Mouse (Mus musculus): ENCODE results near the gene Osbpl2. TPM values are rescaled to one million over a fixed set of nuclear protein-coding genes. Genes with fewer than 3 reads are reported as not detected.

The Osbpl2 gene
- polyA plus RNA-seq, 1 experiment from 2014 or later = 37.4 TPM

DNA sequence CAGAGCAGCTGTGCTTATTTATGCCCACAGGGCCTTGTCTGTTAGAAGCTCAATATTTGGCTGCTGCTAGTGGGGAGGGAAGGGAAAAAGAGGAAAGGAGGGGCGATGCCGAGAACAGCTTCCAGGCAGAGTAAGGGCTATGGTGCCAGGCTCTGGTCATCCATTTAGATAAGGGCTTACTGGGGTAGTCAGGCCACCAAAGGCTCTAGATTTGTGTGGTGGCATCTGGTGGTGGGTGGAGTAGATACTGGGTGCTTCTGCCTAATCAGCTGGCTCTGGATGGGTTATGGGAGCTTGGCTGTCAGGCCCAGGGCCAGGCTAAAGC, 86.8 kb downstream of the Osbpl2 start:
- no peak for ATAC-seq (ENCODE audit: low read depth)
- DNase-seq (ENCODE audit: low spot score) = no peak
- no peaks in the 10 kb centered on the region for H3K36me3 ChIP-seq (ENCODE audit: control insufficient read depth, insufficient read depth, low read length)
- H3K27ac ChIP-seq (replicated peaks; ENCODE audit: low read depth, low read length) = no peak overlapping the region
- no peak overlapping the region for H3K4me3 ChIP-seq (ENCODE audit: low read depth, low read length)
- no peak overlapping the region for H3K9ac ChIP-seq (ENCODE audit: low read depth, low read length)
- WGBS = 75% methylated on average over 2 of the region's 2 CpGs
- H3K4me1 ChIP-seq (ENCODE audit: control insufficient read depth, insufficient read depth, low read length) = no peaks in the 10 kb centered on the region
- no peaks in the 10 kb centered on the region for H3K27me3 ChIP-seq (replicated peaks; ENCODE audit: control insufficient read depth, insufficient read depth, low read length)
- no peak overlapping the region for H3K4me2 ChIP-seq (ENCODE audit: low read depth, low read length)
- no peaks in the 10 kb centered on the region for H3K9me3 ChIP-seq (ENCODE audit: control insufficient read depth, low read length)

DNA sequence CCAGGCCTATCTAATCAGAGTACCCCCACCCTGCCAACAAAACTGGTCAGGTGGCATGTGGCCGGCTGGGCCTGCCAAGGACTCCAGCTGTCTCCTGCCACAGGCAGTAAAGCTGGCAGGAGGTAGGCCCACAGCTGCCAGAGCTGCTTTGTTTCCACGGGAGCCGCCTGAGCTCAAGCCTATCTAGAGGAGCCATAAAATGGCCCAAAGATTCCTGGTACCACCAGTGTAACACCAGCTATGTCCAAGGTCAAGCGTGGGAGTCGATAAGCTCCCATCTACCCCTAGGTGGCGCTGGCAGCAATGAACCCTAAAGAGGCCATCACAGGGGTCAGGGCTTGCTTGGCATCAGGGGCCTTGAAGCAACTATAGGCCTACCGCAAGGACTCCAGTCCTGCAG, 88.7 kb downstream of the Osbpl2 start:
- ATAC-seq (ENCODE audit: low read depth) (no peak; the same call in 1 of the 2 replicates), DNase-seq (ENCODE audit: low spot score) (no peak)
- H3K4me1 ChIP-seq (ENCODE audit: control insufficient read depth, insufficient read depth, low read length) = no peaks in the 10 kb centered on the region
- H3K9me3 ChIP-seq (ENCODE audit: control insufficient read depth, low read length) = no peaks in the 10 kb centered on the region
- no peaks in the 10 kb centered on the region for H3K27me3 ChIP-seq (replicated peaks; ENCODE audit: control insufficient read depth, insufficient read depth, low read length)
- H3K4me3 ChIP-seq (ENCODE audit: low read depth, low read length) = no peak overlapping the region
- H3K36me3 ChIP-seq (ENCODE audit: control insufficient read depth, insufficient read depth, low read length) = no peaks in the 10 kb centered on the region
- H3K27ac ChIP-seq (replicated peaks; ENCODE audit: low read depth, low read length) = no peak overlapping the region
- no peak overlapping the region for H3K4me2 ChIP-seq (ENCODE audit: low read depth, low read length)
- 74% methylated on average over 7 of the region's 7 CpGs for WGBS
- H3K9ac ChIP-seq (ENCODE audit: low read depth, low read length) = no peak overlapping the region

DNA sequence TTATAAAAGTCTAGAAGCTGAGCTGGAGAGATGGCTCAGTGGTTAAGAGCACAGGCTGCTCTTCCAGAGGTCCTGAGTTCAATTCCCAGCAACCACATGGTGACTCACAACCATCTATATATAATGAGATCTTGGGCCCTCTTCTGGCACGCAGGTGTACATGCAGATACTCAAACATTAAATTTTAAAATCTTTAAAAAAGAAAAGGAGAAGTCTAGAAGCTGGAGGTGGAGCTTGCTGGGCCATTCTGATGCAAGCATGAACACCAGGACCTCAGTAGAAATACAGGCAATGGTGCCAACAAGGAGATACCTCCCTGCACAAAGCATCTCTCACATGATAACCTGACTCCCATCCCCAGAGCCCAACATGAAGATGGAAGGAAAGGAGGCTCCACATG, 89.9 kb downstream of the Osbpl2 start:
- DNase-seq (ENCODE audit: low spot score) = no peak
- 71% methylated on average over 1 of the region's 1 CpGs for WGBS
- H3K27me3 ChIP-seq (replicated peaks; ENCODE audit: control insufficient read depth, insufficient read depth, low read length) = no peaks in the 10 kb centered on the region
- no peaks in the 10 kb centered on the region for H3K9me3 ChIP-seq (ENCODE audit: control insufficient read depth, low read length)
- H3K9ac ChIP-seq (ENCODE audit: low read depth, low read length) = no peak overlapping the region
- no peaks in the 10 kb centered on the region for H3K36me3 ChIP-seq (ENCODE audit: control insufficient read depth, insufficient read depth, low read length)
- H3K4me2 ChIP-seq (ENCODE audit: low read depth, low read length) = no peak overlapping the region
- ATAC-seq (ENCODE audit: low read depth) = no peak
- H3K27ac ChIP-seq (replicated peaks; ENCODE audit: low read depth, low read length) = no peak overlapping the region
- H3K4me1 ChIP-seq (ENCODE audit: control insufficient read depth, insufficient read depth, low read length) = no peaks in the 10 kb centered on the region
- no peak overlapping the region for H3K4me3 ChIP-seq (ENCODE audit: low read depth, low read length)

DNA sequence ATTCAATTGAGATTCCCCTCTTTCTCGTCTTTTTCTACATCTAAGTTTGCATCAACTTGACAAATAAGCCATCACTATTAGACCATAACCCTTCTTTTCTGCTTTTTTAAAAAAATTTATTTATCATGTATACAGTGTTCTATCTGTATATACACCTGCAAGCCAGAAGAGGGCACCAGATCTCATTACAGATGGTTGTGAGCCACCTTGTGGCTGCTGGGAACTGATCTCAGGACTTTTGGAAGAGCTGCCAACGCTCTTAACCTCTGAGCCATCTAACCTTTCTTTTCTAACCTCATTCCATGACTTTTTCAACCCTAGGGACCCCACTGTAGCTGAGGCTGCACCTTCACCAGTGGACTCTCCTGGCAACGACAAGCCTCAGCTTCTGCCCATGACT, 93.1 kb downstream of the Osbpl2 start:
- WGBS = 87% methylated on average over 3 of the region's 3 CpGs
- Histone ChIP-seq H3K9me3 (ENCODE audit: control insufficient read depth, low read length) (no peaks in the 10 kb centered on the region), H3K36me3 (ENCODE audit: control insufficient read depth, insufficient read depth, low read length) (no peaks in the 10 kb centered on the region), H3K27me3 (replicated peaks; ENCODE audit: control insufficient read depth, insufficient read depth, low read length) (no peaks in the 10 kb centered on the region), H3K4me3 (ENCODE audit: low read depth, low read length) (no peak overlapping the region), H3K9ac (ENCODE audit: low read depth, low read length) (no peak overlapping the region), H3K4me2 (ENCODE audit: low read depth, low read length) (no peak overlapping the region), H3K27ac (replicated peaks; ENCODE audit: low read depth, low read length) (no peak overlapping the region), H3K4me1 (ENCODE audit: control insufficient read depth, insufficient read depth, low read length) (0 out of 2 replicates have a peak, but pooled peaks cover 3% of the 10 kb centered on the region)
- DNase-seq (ENCODE audit: low spot score) (no peak), ATAC-seq (ENCODE audit: low read depth) (no peak)

Small RNAs within 50 kb of the gene (microRNA-seq; reads per million reads assigned to microRNA genes)
- gene Mir7005 (ENCODE audit: borderline number of aligned reads) = not detected

Other genes with a start within 250 kb of the Osbpl2 start
- 3.0 and 4.2 TPM in 2 replicates for gene Taf4, start 142.7 kb upstream of the Osbpl2 start, polyA plus RNA-seq (2014; fragmentation: Nextera tagmentation; extraction: Ambion mirVana)
- 6.1 and 6.3 TPM in 2 replicates for gene Lsm14b, start 94.3 kb upstream of the Osbpl2 start, polyA plus RNA-seq (2014; fragmentation: Nextera tagmentation; extraction: Ambion mirVana)
- 494 and 573 TPM in 2 replicates for gene Psma7, start 76.9 kb upstream of the Osbpl2 start, polyA plus RNA-seq (2014; fragmentation: Nextera tagmentation; extraction: Ambion mirVana)
- 4.2 and 4.6 TPM in 2 replicates for gene Ss18l1, start 76.8 kb upstream of the Osbpl2 start, polyA plus RNA-seq (2014; fragmentation: Nextera tagmentation; extraction: Ambion mirVana)
- gene Mtg2, start 48.7 kb upstream of the Osbpl2 start, polyA plus RNA-seq (2014; fragmentation: Nextera tagmentation; extraction: Ambion mirVana) = 19.8 and 24.5 TPM in 2 replicates
- gene Hrh3, start 14.8 kb upstream of the Osbpl2 start, polyA plus RNA-seq (2014; fragmentation: Nextera tagmentation; extraction: Ambion mirVana) = 0.11 and 0.14 TPM in 2 replicates
- gene Adrm1, start 52.2 kb downstream of the Osbpl2 start, polyA plus RNA-seq (2014; fragmentation: Nextera tagmentation; extraction: Ambion mirVana) = 130 and 142 TPM in 2 replicates
- gene Lama5, start 106.6 kb downstream of the Osbpl2 start, polyA plus RNA-seq (2014; fragmentation: Nextera tagmentation; extraction: Ambion mirVana) = 25.2 and 28.2 TPM in 2 replicates
- 689 and 787 TPM in 2 replicates for gene Rps21, start 138.1 kb downstream of the Osbpl2 start, polyA plus RNA-seq (2014; fragmentation: Nextera tagmentation; extraction: Ambion mirVana)
- gene Cables2, start 154.2 kb downstream of the Osbpl2 start, polyA plus RNA-seq (2014; fragmentation: Nextera tagmentation; extraction: Ambion mirVana) = 16.5 and 17.4 TPM in 2 replicates
- gene Rbbp8nl, start 170.6 kb downstream of the Osbpl2 start, polyA plus RNA-seq (2014; fragmentation: Nextera tagmentation; extraction: Ambion mirVana) = 0.81 and 0.84 TPM in 2 replicates
- gene Gata5, start 215.4 kb downstream of the Osbpl2 start, polyA plus RNA-seq (2014; fragmentation: Nextera tagmentation; extraction: Ambion mirVana) = not detected in 2 replicates